Mouse (Mus musculus) induced T-regulatory cell, adult 2 months (primary cell): ENCODE data around the gene Cfap99.

Source experiments
- DNase-seq: peaks from one replicate; pipeline ENCODE4 v3.0.0-alpha.2; 2012; ENCODE audit warnings: low read depth

Gene Cfap99

DNA sequence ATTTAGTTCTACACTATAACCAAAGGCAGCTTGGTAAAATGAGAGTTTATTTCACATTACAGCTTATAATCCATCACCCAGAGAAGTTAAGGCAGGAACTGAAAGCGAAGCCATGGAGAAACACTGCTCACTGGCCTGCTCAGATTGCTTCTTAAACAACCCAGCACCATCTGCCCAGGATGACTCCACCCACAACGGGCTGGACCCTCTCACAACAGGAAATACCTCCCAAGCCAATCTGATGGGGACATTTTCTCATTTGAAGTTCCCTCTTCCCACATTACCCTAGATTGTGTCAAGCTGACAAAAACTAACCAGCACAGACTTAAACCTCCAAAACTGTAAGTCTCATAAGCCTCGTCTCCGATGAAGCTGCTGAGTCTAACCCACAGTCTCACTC is 10.3 kb upstream of the Cfap99 start:
- no peak for DNase-seq

DNA sequence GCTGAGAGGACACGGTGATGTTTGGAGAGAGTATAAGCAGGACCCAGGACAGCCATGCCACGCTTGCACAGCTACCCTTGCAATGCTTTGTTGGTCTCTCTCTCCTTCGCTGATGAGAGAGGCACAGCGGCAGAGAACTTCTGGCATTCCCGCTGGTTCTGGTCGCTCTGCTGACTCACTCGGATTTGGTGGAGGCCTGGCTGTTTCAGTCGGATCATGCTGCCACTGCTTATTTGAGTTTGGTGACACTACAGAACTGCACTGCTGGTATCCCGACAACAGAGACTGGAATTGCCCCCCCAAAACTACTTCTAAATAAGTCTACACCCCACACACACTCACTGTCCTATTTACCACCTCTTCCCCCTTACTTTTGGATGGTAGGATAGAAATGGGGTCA is 9.2 kb upstream of the Cfap99 start:
- DNase-seq = no peak

DNA sequence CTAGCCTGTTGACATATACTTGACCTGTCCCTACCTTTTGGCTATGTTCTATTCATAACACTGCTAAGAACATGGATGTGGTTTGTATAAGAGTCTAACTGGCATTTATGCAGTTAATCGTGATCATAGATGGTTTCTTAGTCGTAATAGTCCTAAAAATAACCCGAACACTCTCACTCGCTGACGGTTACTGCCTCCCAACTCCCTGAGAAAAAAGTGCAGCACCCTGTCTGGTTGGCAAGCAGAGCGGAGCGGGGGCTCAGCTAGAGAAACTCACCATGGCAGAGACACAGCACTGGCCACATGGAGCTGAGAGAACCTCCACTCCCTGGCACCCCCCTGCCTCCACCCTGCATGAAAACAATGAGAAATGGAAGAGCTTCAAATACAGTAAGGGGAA is 7.4 kb upstream of the Cfap99 start:
- no peak for DNase-seq

DNA sequence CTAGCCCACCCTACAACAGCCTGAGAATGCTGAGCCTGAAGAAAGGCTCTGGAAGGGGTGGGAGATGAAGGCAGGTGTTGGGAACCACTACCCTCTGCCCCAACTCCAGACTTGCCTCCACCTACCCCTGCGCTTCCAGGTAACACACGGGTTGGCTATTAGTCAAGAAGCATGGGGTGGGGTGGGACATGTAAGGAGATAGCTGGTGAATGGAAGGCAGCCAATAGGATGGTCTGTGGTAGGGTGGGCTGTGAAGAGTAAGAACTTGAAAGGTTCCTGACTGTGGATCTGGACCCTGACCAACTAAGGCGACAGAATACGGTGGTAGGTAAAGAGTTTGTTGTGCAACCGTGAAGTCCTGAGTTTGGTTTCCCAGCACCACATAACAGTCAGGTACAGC is 5.0 kb upstream of the Cfap99 start:
- DNase-seq = no peak

DNA sequence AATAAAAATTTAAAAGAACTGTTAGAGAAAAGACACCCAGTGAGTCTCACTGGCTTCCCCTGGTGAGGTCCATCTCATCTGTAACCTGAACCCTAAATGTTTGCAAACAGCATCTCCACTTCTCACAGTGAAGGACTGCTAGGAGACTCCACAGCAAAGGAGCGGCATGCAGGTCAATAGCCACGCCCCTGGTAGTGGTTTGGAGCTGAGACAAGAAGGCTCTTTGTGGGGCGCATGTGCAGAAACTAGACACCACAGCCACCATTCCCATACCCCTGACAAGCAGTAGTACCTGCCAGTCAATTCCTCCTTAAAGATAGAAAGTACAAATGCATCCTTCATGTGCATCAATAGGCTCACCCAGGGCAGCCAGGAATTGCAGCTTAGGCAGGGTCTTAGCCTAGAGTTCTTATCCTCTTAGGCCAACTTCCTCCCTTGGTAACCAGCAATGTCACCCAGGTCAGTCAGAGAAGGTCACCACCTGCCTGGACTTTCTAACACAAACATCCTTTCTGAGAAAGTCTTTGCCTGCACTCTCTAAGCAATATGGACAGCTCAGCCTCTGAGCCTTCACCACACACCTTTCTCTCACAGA is 4.1 kb upstream of the Cfap99 start:
- no peak for DNase-seq

DNA sequence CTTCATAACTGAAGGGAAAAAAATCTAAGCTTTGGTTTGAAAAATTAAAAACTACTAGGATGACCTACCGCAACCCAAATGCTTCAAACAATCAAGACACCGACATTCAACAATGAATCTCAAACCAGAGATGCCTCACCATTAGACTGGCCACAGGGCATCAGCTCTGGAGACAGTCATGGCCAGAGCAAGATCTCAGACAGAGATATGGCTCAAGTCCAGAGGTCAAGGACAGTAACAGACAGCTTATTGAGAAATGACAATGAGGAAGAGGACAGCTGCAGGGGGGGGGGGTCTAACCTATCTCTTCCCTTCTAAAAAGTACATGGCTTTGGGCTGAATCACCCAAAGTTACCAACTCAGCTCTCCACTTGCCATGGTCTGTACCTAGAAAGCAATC is 3.1 kb upstream of the Cfap99 start:
- DNase-seq = no peak

DNA sequence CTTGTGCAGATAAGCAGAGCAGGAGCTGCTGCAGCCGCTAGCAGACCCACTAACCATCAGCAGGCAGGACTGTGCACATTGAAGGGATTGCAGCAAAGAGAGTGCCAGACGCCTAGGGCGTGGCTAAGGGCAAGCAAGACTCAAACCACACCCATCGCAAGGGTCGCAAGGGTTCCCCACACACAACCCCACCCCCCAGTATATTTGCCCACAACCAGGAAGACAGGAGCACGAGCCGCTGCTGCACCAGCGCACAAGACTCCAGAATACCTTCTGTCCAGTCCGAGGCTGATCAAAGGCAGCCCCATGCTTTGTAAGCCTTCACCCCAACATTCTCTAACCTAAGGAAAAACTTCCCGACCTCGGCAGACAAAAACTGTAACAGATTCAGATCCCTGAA is 1.9 kb upstream of the Cfap99 start:
- DNase-seq = no peak

DNA sequence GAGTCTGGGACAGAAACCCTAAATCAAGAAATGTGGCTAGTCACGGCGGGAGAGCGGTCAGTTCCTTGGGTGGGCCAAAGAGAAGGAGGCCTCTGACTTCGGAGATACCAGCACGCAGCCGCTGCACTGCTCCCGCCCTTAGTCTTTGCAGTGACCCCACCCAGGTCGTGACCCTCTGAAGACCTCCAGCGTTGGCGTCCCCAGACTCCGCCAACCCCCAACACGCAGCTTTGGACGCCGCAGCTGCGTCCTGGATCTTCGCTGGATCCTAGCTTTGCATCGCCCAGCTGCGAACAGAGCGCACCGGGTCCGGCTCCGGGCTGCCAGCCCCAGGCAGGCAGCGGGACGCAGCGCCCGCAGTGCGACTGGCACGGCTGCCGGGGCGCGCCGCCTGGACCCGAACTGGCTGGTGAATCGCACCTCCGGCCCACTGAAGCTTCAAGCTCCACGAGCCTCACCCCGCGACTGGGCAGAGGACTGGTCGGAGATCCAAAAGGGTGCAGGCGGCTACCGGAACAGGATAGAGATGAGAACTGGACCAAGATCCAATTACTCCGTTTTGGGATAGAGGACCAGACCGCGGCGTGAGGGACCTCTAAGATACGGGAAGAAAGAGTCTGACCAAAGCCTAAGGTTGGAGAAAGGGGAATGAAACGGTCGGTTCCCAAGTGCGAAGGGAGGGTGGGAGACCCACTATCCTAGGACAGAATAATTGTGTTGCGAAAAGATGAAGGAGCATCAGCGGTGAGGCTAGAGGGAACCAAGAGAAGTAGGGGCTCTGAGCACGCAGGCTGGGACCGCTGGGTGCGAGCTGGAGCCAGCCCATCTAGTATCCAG is 1.2 kb upstream of the Cfap99 start:
- DNase-seq = no peak

DNA sequence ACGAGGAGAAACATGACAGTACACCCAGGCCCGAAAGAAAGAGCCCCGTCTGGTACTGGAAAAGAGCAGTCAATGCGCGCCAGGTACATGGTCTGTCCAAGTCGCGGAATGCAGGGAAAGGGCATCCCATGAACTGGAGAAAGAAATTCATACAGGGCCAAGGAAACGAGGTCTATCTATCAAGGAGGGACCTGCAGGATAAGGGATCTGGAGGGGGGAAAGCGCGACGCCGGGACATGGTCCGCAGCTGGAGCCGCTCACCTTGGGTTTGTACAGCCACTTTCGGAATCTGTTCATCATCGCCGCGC is 608 bp upstream of the Cfap99 start:
- peak; percentile 19 for DNase-seq

DNA sequence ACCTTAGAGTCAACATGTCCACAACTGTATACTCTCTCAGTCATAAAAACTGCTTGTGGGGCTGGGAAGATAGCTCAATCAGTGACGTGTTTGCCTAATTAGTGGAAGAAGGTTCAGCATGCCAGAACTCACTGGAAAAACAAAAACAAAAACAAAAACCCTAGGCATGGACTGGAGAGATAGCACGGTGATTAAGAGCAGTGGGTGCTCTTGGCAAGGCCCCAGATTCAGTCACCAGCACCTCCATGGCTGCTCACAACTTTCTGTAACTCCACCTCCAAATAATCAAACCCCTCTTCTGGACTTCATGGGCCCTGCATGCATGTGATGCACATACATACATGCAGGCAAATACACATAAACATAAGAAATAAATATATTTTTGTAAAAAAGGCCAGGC is 886 bp downstream of the Cfap99 start:
- DNase-seq = no peak

DNA sequence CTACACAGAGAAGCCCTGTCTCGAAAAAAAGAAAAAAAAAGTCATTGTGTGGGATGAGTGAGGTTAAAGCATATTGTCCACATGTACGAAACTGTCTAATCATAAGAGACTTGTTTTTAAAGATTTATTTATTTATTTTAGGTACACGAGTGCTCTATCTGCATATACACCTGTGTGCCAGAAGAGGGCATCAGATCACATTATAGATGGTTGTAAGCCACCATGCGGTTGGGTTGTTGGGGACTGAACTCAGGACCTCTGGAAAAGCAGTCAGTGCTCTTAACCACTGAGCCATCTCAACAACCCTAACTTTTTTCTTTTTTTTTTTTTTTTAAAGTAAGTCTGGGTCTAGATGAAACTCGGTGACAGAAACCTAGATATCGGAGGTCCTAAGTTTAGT is 5.0 kb downstream of the Cfap99 start:
- peak; percentile 34 for DNase-seq

DNA sequence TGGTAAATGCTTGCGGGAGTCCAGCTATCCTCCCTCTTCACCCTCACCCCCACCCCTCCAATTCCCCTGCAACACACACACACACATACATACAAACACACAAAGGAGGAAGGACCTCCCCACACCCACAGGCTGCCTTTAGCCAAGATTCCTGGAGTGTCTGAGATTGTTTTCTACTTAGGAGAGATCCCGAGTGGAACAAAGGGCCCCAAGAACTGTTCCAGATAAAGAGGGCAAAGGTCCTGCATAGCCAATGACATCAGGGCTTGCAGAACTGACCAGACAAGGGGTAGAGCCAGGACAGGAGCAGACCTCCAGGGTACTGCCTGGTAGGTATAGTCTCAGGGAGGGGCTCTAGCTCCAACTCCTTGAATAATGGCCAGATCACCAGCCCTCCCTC is 6.3 kb downstream of the Cfap99 start:
- DNase-seq = no peak

DNA sequence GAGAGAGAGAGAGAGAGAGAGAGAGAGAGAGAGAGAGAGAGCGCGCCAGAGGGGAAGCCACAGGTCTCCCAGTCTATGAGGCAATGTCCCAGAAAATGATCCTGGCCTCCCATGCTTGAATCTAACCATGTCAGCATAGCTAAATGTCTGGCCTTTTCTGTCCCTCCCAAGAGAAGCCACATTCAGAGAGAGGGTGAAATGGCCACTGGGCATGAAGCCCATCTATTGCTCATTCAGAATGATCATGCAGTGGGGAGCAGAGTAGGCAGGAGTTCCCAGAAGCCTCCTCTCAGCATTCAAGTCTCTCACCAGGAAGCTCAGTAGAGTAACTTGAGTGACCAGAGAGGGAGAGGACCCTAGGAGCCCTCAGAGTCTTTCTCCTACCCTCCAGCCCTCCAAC is 6.7 kb downstream of the Cfap99 start:
- no peak for DNase-seq

DNA sequence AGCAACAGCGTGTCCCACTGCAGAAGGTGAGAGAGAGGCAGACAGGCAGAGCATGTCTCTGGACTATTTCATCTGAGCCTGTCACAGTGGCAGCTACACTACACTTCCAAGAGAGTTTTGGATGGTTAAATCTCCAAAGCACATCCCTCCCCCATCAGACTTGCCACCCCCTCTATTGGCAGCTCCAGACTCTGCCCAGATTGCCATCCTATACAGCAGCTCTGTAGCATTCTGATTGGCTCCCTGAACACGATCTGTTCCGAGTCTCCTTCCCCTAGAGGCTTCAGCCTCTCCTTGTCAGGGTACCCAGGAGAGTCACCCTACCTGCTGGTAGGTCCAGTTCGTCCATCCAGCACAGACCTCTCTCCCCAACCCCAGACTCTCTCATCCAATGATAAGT is 9.7 kb downstream of the Cfap99 start:
- DNase-seq = no peak

DNA sequence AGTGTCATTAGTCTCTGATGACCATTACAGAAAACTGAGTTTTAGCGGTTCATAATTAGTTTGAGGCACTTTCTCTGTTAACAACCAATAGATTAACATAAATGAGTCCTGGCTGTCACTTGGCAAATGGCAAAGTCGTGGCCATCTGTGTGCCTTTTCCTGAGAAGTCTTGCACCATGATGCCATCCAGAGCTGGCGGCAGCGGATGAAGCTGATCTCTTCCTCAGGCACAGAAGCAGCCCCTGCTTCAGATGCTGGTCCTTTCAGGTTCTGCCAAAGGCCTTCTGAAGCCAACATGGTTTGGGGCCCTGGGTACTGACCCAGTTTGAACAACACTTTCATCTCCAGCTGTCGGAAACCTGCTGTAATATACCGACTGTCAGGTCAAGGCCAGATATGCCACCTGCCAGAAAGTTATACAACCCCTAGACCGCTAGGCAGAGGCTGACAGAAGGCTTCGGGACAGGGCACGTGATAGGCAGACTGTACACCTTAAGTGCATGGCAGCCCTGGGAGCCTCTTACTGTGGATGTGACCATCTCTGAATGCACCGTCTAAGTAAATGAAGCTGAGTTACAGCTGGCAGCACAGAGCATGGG is 10.6 kb downstream of the Cfap99 start:
- DNase-seq = no peak

DNA sequence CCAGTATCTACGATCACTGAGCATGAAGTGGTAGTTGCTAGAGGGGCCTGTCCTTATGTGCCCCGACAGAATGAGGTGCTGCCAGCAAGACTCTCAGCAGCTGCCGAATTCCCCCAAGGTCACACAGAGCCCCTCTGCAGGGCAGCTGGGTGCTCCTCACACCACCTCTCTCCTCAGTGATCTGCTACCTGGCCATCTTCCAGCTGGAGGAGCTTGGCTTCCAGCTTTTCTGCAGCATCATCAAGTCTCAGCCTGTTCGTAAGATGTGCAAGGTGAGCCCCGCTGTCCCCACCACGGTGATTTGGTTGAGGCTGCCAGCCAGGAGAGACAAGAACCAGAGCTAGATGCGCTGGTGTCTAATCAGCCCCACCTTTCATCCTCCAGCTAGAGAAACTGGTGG is 14.0 kb downstream of the Cfap99 start:
- no peak for DNase-seq

DNA sequence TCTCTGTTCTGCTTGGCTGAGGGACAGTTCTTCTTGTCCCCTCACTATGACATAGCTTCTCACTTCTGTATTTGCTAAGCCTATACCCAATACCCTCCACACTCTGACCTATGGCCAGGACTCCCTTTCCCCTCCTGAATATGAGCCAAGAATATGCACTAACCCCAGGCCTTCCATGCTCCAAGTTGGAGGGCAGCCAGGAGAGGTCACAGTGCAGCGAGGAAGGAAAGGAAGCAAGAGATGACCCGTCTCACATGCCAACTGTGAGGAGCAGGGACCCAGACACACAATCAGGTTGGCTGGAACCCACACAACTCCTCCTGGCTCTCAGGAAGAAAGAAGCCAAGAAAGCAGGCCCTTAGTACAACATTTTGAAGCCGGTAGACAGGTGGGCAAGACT is 20.6 kb downstream of the Cfap99 start:
- DNase-seq = no peak

DNA sequence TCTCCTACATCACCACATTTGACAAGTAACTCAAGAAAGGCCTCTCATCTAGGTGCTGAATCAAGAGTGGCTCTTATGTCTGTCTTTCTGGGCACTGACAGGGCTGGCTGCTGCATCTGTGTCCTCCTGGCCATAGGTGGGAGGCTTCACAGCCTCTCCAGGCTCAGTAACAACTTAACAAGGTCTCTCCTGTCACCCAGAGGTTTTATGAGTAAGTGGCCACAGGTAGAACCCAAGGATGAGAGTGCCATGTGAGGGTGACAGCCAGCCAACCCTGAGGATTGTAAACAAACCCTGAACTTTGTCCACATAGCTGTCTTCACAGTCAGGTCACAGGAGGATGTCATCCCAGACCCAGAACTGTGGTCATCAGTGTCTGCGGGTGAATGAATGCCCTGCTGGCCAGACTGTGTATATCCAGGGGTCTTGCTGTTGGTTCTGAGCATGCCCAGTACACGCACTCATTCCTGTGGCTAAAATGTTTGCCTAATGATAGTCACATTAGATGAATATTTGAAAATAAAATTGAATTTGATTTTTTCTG is 31.2 kb downstream of the Cfap99 start:
- no peak for DNase-seq

DNA sequence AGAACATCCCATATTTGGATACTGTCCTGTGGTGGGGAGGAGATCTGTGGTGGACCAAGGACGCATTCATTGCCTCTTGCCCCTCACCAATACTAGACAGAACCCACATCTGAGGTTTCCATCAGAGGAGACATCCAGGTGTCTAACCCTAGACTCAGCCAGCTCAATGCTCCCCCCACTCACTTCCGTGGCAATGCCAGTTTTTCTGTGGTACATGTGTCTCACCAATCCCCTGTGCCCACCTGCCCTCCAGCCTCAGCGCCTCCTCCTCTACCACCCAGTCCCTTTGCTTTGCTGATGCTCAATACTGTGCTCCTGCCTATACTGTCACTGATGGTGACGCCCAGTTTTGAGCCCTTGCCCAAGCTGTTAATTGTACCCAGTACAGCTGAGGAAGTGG is 32.8 kb downstream of the Cfap99 start:
- no peak for DNase-seq

DNA sequence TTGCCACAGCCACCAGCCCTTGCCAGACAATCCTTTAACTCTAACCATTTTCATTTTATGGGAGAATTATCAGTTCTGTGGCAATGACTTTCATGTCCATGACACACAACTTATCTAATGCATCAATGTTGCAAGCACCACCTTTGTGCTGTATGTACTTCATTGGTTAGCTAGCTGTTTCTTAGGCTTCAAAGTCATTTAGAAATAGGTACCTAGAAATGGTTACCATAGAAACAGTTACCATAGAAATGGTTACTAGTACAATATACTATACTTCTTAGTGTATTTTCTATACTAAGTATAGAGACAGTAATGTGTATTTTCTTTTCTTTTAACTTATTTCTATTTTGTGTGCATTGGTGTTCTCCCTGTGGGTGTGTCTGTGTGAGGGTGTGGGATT is 36.9 kb downstream of the Cfap99 start:
- no peak for DNase-seq

DNA sequence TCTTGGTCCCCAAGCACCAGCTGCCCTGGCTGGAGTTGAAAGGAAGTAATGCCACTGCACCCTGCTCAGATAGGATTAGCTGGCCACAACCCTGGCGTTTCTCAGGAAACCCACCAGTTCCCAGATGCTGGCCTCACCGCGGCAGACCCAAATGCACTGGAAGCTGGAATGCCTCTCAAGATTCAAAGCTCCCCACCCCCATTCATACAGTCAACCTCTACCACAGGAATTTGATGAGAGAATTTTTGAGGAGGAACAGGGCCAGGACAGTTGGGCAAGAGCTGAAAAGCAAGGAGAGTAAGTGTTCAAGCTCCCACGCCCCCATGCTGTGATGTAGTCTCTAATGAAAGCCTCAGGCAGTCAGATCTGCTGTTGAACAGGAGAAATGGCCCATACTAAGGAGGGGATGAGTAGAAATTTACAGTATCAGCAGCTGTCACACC is 37.9 kb downstream of the Cfap99 start:
- no peak for DNase-seq

DNA sequence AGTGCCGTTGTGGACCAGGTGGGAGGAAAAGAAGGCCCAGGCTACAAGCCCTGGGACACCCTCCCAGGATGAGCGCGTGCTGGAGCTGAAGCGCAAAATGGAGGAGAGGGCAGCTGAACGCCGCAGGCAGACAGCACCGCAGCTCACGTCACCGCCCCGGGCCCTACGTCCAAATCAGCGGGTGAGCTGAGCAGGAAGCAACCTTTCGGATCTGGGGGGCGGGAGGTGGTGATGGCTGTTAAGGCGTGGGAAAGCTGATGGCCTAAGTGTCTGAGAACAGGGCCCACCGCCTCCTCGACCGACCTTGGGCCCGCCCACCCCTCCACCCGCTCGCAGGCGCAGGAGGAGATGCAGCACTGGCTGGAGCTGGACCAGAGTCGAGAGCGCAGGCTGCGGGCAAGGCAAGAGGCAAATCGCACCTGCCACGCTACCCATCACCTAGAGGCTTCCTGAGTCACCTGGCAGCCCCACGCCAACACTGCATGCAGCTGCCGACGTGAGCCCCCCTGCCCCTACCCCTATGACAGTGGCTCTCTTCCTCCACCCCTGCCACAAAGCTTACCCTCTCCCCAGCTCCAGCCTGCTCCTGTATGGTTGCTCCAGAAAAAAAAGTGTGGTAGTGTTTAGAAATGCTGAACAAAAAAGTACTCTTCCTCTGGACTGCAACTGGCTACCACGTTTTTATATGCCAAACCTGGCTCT is 38.6 kb downstream of the Cfap99 start:
- no peak for DNase-seq

DNA sequence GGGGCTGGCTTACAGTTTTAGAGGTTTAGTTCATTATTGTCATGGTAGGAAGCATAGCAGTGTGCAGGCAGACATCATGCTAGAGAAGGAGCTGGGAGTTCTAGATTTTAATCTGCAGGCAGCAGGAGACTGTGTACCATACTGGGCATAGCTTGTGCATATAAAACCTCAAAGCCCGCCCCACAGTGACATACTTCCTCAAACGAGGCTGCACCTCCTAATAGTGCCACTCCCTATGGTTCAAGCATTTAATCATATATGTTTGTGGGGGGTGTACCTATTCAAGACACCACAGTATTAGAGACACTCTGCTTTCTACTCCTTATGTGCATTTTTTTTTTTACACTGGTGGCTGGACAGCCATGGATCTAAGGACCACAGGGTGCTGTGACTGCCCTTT is 41.7 kb downstream of the Cfap99 start:
- no peak for DNase-seq
